Mouse (Mus musculus) bone marrow, adult 2 months (tissue): Measurements from ENCODE around the gene Ntn4.

Experiments
- CTCF ChIP-seq: fragments of 200-500 bp; IDR thresholded peaks from 2 replicates; pipeline ENCODE4 v1.5.1; 2011; ENCODE audit warnings: low read length, control low read depth; ENCODE audit not compliant: control insufficient read depth, insufficient read depth
- POLR2A ChIP-seq: fragments of 200-500 bp; IDR thresholded peaks from 2 replicates; pipeline ENCODE4 v1.6.1; 2011; ENCODE audit warnings: low read depth, mild to moderate bottlenecking, control low read depth, low read length, borderline replicate concordance; ENCODE audit not compliant: control insufficient read depth

DNA sequence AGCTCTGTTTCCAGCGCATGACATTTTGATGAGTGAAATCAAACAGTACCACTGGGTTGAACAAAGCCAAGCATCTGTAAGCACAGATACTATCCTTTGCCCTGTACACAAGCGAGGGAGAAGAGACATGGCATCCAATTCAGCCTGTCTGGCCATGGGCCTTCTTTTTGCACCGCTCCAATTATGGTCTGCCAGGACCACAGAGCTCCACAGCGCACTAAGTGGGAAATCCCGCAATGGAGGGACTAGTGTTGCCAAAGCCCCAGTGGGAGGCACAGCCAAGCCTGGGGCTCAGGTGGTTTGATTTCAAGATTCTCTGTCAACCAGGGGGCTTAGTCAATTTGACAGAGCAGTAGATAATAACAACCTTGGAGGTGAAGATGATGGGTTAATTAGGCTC lies 9.1 kb downstream of the Ntn4 start:
- no peak for TF ChIP-seq CTCF
- no peak for TF ChIP-seq POLR2A
